Mouse (Mus musculus) c-Kit-negative CD71-positive TER-119-positive erythroid progenitor cells, embryonic 14.5 days (primary cell): Measurements from ENCODE around the gene Arhgef3.
A peak's percentile ranks its signal among the peaks of the same experiment; 100 is the strongest.

Experiments
- DNase-seq: peaks from one replicate; pipeline ENCODE4 v3.0.0-alpha.2; 2013; ENCODE audit warnings: low read depth, low spot score

Gene Arhgef3

GRCm38 (mm10) chr14:27344250-27344990 is 229.7 kb downstream of the Arhgef3 start:
- no peak for DNase-seq

GRCm38 (mm10) chr14:27345051-27345885 is 230.6 kb downstream of the Arhgef3 start:
- no peak for DNase-seq

GRCm38 (mm10) chr14:27347224-27347623 is 232.5 kb downstream of the Arhgef3 start:
- DNase-seq: no peak

GRCm38 (mm10) chr14:27347666-27348065 is 233.0 kb downstream of the Arhgef3 start:
- DNase-seq: no peak

- DNase-seq: no peak
Observed at GRCm38 (mm10) chr14:27348088-27348487, 233.4 kb downstream of the Arhgef3 start.

- DNase-seq: no peak
Observed at GRCm38 (mm10) chr14:27348656-27349055, 234.0 kb downstream of the Arhgef3 start.

- no peak for DNase-seq
Observed at GRCm38 (mm10) chr14:27349120-27349519, 234.4 kb downstream of the Arhgef3 start.

GRCm38 (mm10) chr14:27349828-27350729 is 235.4 kb downstream of the Arhgef3 start:
- peak; percentile 28 for DNase-seq

- DNase-seq: no peak
Observed at GRCm38 (mm10) chr14:27351051-27351475, 236.4 kb downstream of the Arhgef3 start.

GRCm38 (mm10) chr14:27351476-27352079 is 236.9 kb downstream of the Arhgef3 start:
- no peak for DNase-seq

- DNase-seq: no peak
Observed at GRCm38 (mm10) chr14:27352470-27352869, 237.8 kb downstream of the Arhgef3 start.

- DNase-seq: no peak
Observed at GRCm38 (mm10) chr14:27355151-27355550, 240.5 kb downstream of the Arhgef3 start.

GRCm38 (mm10) chr14:27355937-27356336 is 241.2 kb downstream of the Arhgef3 start:
- DNase-seq: no peak

- no peak for DNase-seq
Observed at GRCm38 (mm10) chr14:27357139-27357538, 242.4 kb downstream of the Arhgef3 start.

GRCm38 (mm10) chr14:27358202-27358601 is 243.5 kb downstream of the Arhgef3 start:
- DNase-seq: no peak

GRCm38 (mm10) chr14:27360849-27361248 is 246.2 kb downstream of the Arhgef3 start:
- no peak for DNase-seq

- DNase-seq: no peak
Observed at GRCm38 (mm10) chr14:27361514-27361913, 246.8 kb downstream of the Arhgef3 start.

- no peak for DNase-seq
Observed at GRCm38 (mm10) chr14:27364668-27365257, 250.1 kb downstream of the Arhgef3 start.

GRCm38 (mm10) chr14:27367117-27367711 is 252.5 kb downstream of the Arhgef3 start:
- DNase-seq: no peak

GRCm38 (mm10) chr14:27368619-27369018 is 253.9 kb downstream of the Arhgef3 start:
- DNase-seq: no peak
